Mouse (Mus musculus): ENCODE measurements around the gene Nek4. TPM values are rescaled to one million over a fixed set of nuclear protein-coding genes. Genes with fewer than 3 reads are reported as not detected.

Nek4 gene
- total RNA-seq, 2 experiments from 2014 or later: 4.3 to 5.2 TPM

Other genes with a start within 250 kb of the Nek4 start
- gene Sfmbt1, start 236.5 kb upstream of the Nek4 start, total RNA-seq (2015): 6.5 and 7.0 TPM in 2 replicates
- 7.3 and 7.6 TPM in 2 replicates for gene Sfmbt1, start 236.5 kb upstream of the Nek4 start, total RNA-seq (2017)
- 7.9 and 9.0 TPM in 2 replicates for gene Tmem110, start 125.8 kb upstream of the Nek4 start, total RNA-seq (2015)
- gene Tmem110, start 125.8 kb upstream of the Nek4 start, total RNA-seq (2017): 12.0 and 12.2 TPM in 2 replicates
- 0.91 and 1.8 TPM in 2 replicates for gene Mustn1, start 72.2 kb upstream of the Nek4 start, total RNA-seq (2015)
- gene Mustn1, start 72.2 kb upstream of the Nek4 start, total RNA-seq (2017): 0.16 TPM in 1 of 2 replicates, not detected in the other
- not detected in 2 replicates for gene Itih4, start 64.9 kb upstream of the Nek4 start, total RNA-seq (2015)
- gene Itih4, start 64.9 kb upstream of the Nek4 start, total RNA-seq (2017): not detected in 2 replicates
- gene Itih3, start 27.6 kb upstream of the Nek4 start, total RNA-seq (2015): not detected in 2 replicates
- gene Itih3, start 27.6 kb upstream of the Nek4 start, total RNA-seq (2017): not detected in 2 replicates
- gene Itih1, start 8.1 kb upstream of the Nek4 start, total RNA-seq (2015): not detected in 2 replicates
- gene Itih1, start 8.1 kb upstream of the Nek4 start, total RNA-seq (2017): not detected in 2 replicates
- gene Glt8d1, start 50.0 kb downstream of the Nek4 start, total RNA-seq (2015): 22.8 and 32.1 TPM in 2 replicates
- 20.2 and 28.3 TPM in 2 replicates for gene Glt8d1, start 50.0 kb downstream of the Nek4 start, total RNA-seq (2017)
- gene Spcs1, start 50.3 kb downstream of the Nek4 start, total RNA-seq (2015): 179 and 205 TPM in 2 replicates
- gene Spcs1, start 50.3 kb downstream of the Nek4 start, total RNA-seq (2017): 80.1 and 82.1 TPM in 2 replicates
- gene Pbrm1, start 67.8 kb downstream of the Nek4 start, total RNA-seq (2015): 73.6 and 77.6 TPM in 2 replicates
- gene Pbrm1, start 67.8 kb downstream of the Nek4 start, total RNA-seq (2017): 63.1 and 71.9 TPM in 2 replicates
- 45.8 and 55.3 TPM in 2 replicates for gene Gnl3, start 67.8 kb downstream of the Nek4 start, total RNA-seq (2015)
- 48.6 and 60.6 TPM in 2 replicates for gene Gnl3, start 67.8 kb downstream of the Nek4 start, total RNA-seq (2017)
- 65.2 and 73.3 TPM in 2 replicates for gene Smim4, start 177.6 kb downstream of the Nek4 start, total RNA-seq (2015)
- 34.8 and 42.5 TPM in 2 replicates for gene Smim4, start 177.6 kb downstream of the Nek4 start, total RNA-seq (2017)
- 20.6 and 21.0 TPM in 2 replicates for gene Nt5dc2, start 179.7 kb downstream of the Nek4 start, total RNA-seq (2015)
- gene Nt5dc2, start 179.7 kb downstream of the Nek4 start, total RNA-seq (2017): 24.1 and 29.0 TPM in 2 replicates
- gene Stab1, start 217.3 kb downstream of the Nek4 start, total RNA-seq (2015): 0.27 TPM in 1 of 2 replicates, not detected in the other
- 0.40 and 1.0 TPM in 2 replicates for gene Stab1, start 217.3 kb downstream of the Nek4 start, total RNA-seq (2017)